Mouse (Mus musculus) forebrain, embryonic 15.5 days (tissue): ENCODE data around the gene Pmis2. TPM values are rescaled to one million over a fixed set of nuclear protein-coding genes. Genes with fewer than 3 reads are reported as not detected.

Experiments used
- ATAC-seq: fragments of 200-750 bp; cut with Nextera tagmentation; replicated peaks from 2 replicates; pipeline ENCODE4 v1.8.0; 2017; ENCODE audit warnings: mild to moderate bottlenecking, moderate TSS enrichment, moderate library complexity
- H3K27ac ChIP-seq: fragments of 300-500 bp; sonication (generic); replicated peaks from 2 replicates; pipeline ENCODE4 v1.5.1; 2015; ENCODE audit warnings: mild to moderate bottlenecking, inconsistent platforms
- H3K27me3 ChIP-seq: fragments of 300-500 bp; sonication (generic); 2 replicates; pipeline ENCODE4 v1.6.1; 2015; ENCODE audit warnings: inconsistent platforms
- H3K36me3 ChIP-seq: fragments of 300-500 bp; sonication (generic); 2 replicates; pipeline ENCODE4 v1.6.1; 2015; ENCODE audit warnings: mild to moderate bottlenecking, inconsistent platforms
- H3K4me1 ChIP-seq: fragments of 300-500 bp; sonication (generic); 2 replicates; pipeline ENCODE4 v1.6.1; 2015; ENCODE audit warnings: inconsistent platforms
- H3K4me2 ChIP-seq: fragments of 300-500 bp; sonication (generic); replicated peaks from 2 replicates; pipeline ENCODE4 v1.6.1; 2015; ENCODE audit warnings: mild to moderate bottlenecking, inconsistent platforms
- H3K4me3 ChIP-seq: fragments of 300-500 bp; sonication (generic); 2 replicates; pipeline ENCODE4 v1.5.1; 2015; ENCODE audit warnings: mild to moderate bottlenecking, inconsistent platforms
- H3K9ac ChIP-seq: fragments of 300-500 bp; sonication (generic); replicated peaks from 2 replicates; pipeline ENCODE4 v1.6.1; 2015; ENCODE audit warnings: mild to moderate bottlenecking, inconsistent platforms
- H3K9me3 ChIP-seq: fragments of 300-500 bp; sonication (generic); 2 replicates; pipeline ENCODE4 v1.6.1; 2016; ENCODE audit warnings: inconsistent platforms
- WGBS: fragments of 180-500 bp; shearing (Covaris S2); methylation state at CpG from one replicate; pipeline ENCODE4 v1.1.7; 2015; ENCODE audit warnings: mixed read lengths; 5-methylcytosine and 5-hydroxymethylcytosine counted together
- polyA plus RNA-seq: library from polyadenylated mRNA; unstranded; fragments of >200 nt; fragmentation: Nextera tagmentation; extraction: Ambion mirVana; gene quantifications from 2 replicates; pipeline ENCODE4 v1.2.1, GENCODE M21; 2015

Gene Pmis2
- polyA plus RNA-seq: not detected in 2 replicates

DNA sequence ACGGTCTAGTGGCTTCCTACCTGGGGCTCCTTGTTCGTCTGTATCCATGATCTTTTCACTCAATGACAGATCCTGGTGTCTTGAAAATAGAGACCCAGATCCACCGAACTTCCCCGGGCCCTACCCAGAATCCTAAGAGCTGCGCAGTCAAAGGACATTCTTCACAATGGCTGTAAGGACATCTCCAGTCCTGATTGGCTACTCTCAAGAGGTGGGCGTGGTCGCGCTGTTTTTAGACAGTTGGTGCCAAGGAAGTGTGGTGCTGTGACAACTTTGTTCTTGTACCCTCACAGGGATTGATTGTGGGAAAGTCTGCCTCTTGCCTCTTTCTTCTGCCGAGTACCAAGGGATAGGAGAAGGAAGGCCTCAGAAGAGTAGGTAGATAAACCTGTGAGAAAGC lies at the start of gene Pmis2:
Pmis2 (minus strand) TSS at position 126 of the 400 bp plus-strand sequence.
- no peaks in the 10 kb centered on the region for H3K9me3 ChIP-seq
- ATAC-seq: no peak
- no peak within 1 kb of the TSS for H3K9ac ChIP-seq
- no peak within 1 kb of the TSS for H3K27ac ChIP-seq
- no peak within 1 kb of the TSS for H3K4me2 ChIP-seq
- H3K27me3 ChIP-seq: peaks cover 12% of the 10 kb centered on the region; the same call in 1 of the 2 replicates
- no peaks in the 10 kb centered on the region for H3K4me1 ChIP-seq
- 82% methylated on average over 9 of the region's 9 CpGs for WGBS
- no peak within 1 kb of the TSS for H3K4me3 ChIP-seq
- no peaks in the 10 kb centered on the region for H3K36me3 ChIP-seq

DNA sequence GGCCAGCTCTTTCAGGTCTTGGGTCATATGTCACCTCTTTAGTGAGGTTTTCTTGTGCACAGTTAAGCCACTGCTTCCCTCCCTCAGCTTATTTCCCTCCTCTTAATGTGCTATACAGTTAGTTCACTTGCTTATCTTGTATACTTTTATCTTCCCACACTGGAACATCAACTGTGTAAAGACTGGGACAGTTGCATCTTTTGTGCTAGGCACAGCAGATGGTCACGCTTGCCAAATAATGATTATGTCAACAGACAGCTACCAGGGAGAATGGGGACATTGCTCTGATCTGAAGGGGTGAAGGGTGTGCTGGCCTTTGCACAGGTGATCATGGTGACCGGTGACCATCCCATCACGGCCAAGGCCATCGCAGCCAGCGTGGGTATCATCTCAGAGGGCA lies 48.3 kb upstream of the Pmis2 start:
- no peak for ATAC-seq
- 97% methylated on average over 5 of the region's 5 CpGs for WGBS
- H3K4me1 ChIP-seq: peaks cover 11% of the 10 kb centered on the region

DNA sequence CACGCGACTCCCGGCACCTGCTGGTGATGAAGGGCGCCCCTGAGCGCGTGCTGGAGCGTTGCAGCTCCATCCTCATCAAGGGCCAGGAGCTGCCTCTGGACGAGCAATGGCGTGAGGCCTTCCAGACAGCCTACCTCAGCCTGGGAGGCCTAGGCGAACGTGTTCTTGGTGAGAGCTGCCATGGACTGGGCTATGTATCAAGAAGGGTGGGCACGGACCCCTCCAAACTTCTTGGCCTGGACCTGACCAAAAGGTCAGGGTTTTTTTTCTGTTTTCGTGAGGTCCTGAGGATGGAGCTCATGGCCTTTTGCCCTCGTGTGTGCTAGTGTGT lies 46.3 kb upstream of the Pmis2 start:
- Histone ChIP-seq H3K36me3 (no peaks in the 10 kb centered on the region), H3K27ac (no peak overlapping the region), H3K9ac (peak overlapping the region; percentile 29; the same call in 1 of the 2 replicates), H3K9me3 (no peaks in the 10 kb centered on the region), H3K4me3 (peak overlapping the region; percentile 34), H3K4me1 (peaks cover 11% of the 10 kb centered on the region), H3K4me2 (peak overlapping the region; percentile 45), H3K27me3 (peaks cover 17% of the 10 kb centered on the region; the same call in 1 of the 2 replicates)
- ATAC-seq: no peak
- WGBS: 6% methylated on average over 14 of the region's 14 CpGs

More for the DNA sequence above, 48.3 kb upstream of the Pmis2 start:
- Histone ChIP-seq H3K4me2 (no peak overlapping the region), H3K36me3 (no peaks in the 10 kb centered on the region), H3K27ac (no peak overlapping the region), H3K4me3 (no peak overlapping the region), H3K9ac (no peak overlapping the region), H3K27me3 (peaks cover 17% of the 10 kb centered on the region; the same call in 1 of the 2 replicates), H3K9me3 (no peaks in the 10 kb centered on the region)

DNA sequence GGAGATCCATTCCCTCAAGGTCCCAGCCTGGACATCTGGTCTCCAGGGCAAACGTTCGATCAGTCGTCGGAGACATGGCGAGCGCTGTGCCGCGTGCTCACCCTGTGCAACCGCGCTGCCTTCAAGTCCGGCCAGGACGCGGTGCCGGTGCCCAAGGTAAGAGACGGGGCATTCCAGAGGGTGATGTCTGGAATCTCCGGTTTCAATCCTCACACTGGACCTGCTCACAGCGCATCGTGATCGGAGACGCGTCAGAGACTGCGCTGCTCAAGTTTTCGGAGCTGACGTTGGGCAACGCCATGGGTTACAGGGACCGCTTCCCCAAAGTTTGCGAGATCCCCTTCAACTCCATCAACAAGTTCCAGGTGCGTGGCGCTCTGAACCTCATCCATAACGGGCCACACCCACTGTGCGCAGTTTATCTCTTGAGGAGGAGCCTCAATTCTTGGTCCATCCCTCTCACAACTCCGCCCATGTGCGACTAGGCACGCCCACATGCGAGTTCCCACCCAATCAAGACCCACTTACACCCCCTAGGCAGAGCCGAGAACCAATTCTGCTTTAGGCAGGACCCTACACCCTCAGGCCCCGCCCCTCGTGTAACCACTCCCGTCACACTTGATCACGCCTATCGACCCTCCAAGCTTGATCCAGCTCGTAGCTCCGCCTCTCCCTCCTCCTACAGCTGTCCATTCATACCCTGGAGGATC lies 45.8 kb upstream of the Pmis2 start:
- ATAC-seq: peak; percentile 93

DNA sequence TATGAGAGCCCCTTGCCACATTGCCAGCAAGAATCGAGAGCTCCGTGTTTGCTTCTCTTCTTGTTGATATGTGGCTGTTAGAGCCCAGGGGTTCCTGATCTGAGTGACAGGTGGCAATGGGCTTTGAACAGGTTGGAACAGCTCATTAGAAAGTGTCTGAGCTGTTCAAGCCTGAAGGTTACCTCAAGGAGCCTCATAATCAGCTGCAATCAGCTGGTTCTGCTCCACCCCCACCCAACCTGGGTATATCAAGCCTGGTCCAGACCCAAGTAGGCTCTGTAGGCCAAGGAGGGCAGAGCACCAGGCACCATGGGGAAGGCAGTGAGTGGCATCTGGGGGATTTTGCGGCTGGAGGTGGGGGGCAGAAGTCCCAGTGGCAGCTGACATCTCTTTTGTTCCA lies 40.5 kb upstream of the Pmis2 start, which contains the start of gene Atp4a:
Atp4a (plus strand) TSS at position 268 of the 400 bp plus-strand sequence.
- Histone ChIP-seq H3K4me2 (no peak within 1 kb of the TSS), H3K9ac (no peak within 1 kb of the TSS), H3K27me3 (peaks cover 10% of the 10 kb centered on the region; the same call in 1 of the 2 replicates), H3K4me1 (peaks cover 2% of the 10 kb centered on the region), H3K36me3 (no peaks in the 10 kb centered on the region), H3K4me3 (no peak within 1 kb of the TSS), H3K27ac (no peak within 1 kb of the TSS), H3K9me3 (no peaks in the 10 kb centered on the region)
- WGBS: 78% methylated on average over 3 of the region's 3 CpGs
- no peak for ATAC-seq

More for the DNA sequence above, 45.8 kb upstream of the Pmis2 start:
- Histone ChIP-seq H3K4me2 (peak overlapping the region; percentile 45), H3K27me3 (peaks cover 17% of the 10 kb centered on the region; the same call in 1 of the 2 replicates), H3K9me3 (no peaks in the 10 kb centered on the region), H3K9ac (peak overlapping the region; percentile 29; the same call in 1 of the 2 replicates), H3K4me1 (peaks cover 11% of the 10 kb centered on the region), H3K36me3 (no peaks in the 10 kb centered on the region), H3K4me3 (peak overlapping the region; percentile 34), H3K27ac (no peak overlapping the region)
- WGBS: 1% methylated on average over 43 of the region's 43 CpGs

DNA sequence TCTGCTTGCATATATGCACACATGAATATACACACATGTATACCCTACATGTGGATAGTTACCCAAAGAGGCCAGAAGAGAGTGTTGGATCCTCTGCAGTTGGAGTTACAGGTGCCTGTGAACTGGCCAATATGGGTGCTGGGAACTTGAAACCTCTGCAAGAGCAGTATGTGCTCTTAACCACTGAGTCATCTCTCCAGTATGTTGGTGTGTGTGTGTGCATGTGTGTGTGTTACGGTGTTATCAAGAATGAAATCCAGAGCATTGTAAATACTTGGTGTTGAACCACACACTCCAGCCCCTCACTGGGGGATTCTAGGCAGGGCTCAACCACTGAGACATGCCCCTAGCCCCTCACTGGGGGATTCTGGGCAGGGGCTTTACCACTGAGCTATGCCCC lies 36.0 kb upstream of the Pmis2 start:
- no peak for ATAC-seq
- H3K4me2 ChIP-seq: no peak overlapping the region
- WGBS: 80% methylated on average over 1 of the region's 1 CpGs
- H3K27ac ChIP-seq: no peak overlapping the region
- H3K27me3 ChIP-seq: no peaks in the 10 kb centered on the region
- no peaks in the 10 kb centered on the region for H3K9me3 ChIP-seq
- no peaks in the 10 kb centered on the region for H3K36me3 ChIP-seq
- H3K9ac ChIP-seq: no peak overlapping the region
- no peaks in the 10 kb centered on the region for H3K4me1 ChIP-seq
- H3K4me3 ChIP-seq: no peak overlapping the region

DNA sequence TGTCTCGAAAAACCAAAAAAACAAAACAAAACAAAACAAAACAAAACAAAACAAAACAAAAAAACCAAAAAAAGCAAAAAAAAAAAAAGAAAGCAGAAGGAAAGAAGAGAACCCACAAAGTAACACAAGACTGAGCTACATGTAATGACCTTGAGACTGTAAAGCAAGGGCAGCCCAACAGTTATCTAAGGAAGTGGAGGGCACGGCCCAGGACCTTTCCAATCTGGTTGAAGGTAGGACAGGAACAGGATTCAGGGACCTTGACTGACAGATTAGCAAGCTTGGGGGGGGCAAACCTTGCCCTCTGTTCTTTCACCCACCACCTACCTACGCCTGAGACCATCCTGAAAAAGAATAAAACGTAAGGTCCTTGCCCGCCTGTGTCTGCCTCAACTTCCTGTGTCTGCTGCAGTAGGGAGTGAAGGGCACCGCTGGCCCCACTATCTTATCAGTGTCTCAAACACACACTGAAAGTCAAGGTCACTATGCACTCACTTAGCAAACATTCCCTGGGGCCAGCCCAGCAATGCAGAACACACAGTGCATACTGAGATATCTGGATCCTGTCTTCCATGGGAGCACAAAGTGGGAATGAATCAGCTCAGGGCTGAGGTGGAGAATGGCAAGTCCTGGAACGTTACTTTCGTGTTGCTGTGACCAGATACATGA lies 34.9 kb upstream of the Pmis2 start:
- H3K4me1 ChIP-seq: no peaks in the 10 kb centered on the region
- no peak for ATAC-seq
- H3K9me3 ChIP-seq: no peaks in the 10 kb centered on the region
- H3K4me3 ChIP-seq: no peak overlapping the region
- no peak overlapping the region for H3K4me2 ChIP-seq
- 81% methylated on average over 8 of the region's 8 CpGs for WGBS
- no peak overlapping the region for H3K9ac ChIP-seq
- no peaks in the 10 kb centered on the region for H3K36me3 ChIP-seq
- no peak overlapping the region for H3K27ac ChIP-seq
- H3K27me3 ChIP-seq: no peaks in the 10 kb centered on the region

DNA sequence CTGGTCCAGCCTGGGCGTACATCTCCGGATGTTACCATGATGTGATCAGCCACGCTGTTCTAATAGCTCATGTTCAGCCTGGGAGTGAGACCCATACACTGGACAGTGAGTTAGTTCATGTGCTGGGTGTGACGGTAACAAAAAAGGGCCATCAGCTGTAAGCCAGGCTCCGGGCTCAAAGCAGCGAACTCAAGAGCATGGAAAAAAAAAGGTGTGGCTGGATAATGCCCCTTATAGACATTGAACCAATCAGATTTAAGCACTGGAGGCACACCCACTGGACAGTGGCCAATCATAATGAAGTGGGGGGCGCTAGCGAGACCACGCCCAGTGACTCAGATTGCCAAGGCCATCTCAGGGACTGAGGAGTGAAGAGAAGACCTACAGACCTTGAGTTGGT lies 27.2 kb upstream of the Pmis2 start, which contains the start of gene 2200002J24Rik:
2200002J24Rik (plus strand) TSS at position 338 of the 400 bp plus-strand sequence.
- Histone ChIP-seq H3K4me2 (no peak within 1 kb of the TSS), H3K27ac (no peak within 1 kb of the TSS), H3K4me1 (no peaks in the 10 kb centered on the region), H3K9ac (no peak within 1 kb of the TSS), H3K9me3 (no peaks in the 10 kb centered on the region), H3K36me3 (no peaks in the 10 kb centered on the region), H3K4me3 (no peak within 1 kb of the TSS), H3K27me3 (no peaks in the 10 kb centered on the region)
- WGBS: 47% methylated on average over 9 of the region's 9 CpGs
- no peak for ATAC-seq

DNA sequence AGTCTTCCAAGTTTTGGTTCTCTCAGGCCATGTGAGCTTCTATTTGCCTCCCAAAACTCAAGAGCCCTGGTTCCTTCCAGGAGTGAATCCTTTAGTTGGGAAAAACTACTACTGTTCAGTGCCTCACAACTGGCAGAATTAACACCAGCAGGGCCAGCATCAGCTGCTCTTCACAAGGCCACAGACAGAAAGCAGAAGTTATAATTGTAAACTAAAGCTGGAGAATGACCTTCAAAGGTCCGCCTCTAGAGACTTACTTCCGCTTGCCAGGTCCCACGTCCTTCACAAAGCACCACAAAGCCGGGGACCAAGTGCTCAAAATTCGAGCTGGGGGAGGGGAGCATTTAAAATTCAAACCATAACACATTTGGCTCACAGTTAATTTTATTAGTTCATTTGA lies 26.7 kb upstream of the Pmis2 start:
- no peaks in the 10 kb centered on the region for H3K4me1 ChIP-seq
- no peak overlapping the region for H3K4me2 ChIP-seq
- 71% methylated on average over 5 of the region's 5 CpGs for WGBS
- no peaks in the 10 kb centered on the region for H3K27me3 ChIP-seq
- no peaks in the 10 kb centered on the region for H3K9me3 ChIP-seq
- ATAC-seq: no peak
- H3K4me3 ChIP-seq: no peak overlapping the region
- no peak overlapping the region for H3K9ac ChIP-seq
- H3K36me3 ChIP-seq: no peaks in the 10 kb centered on the region
- H3K27ac ChIP-seq: no peak overlapping the region

DNA sequence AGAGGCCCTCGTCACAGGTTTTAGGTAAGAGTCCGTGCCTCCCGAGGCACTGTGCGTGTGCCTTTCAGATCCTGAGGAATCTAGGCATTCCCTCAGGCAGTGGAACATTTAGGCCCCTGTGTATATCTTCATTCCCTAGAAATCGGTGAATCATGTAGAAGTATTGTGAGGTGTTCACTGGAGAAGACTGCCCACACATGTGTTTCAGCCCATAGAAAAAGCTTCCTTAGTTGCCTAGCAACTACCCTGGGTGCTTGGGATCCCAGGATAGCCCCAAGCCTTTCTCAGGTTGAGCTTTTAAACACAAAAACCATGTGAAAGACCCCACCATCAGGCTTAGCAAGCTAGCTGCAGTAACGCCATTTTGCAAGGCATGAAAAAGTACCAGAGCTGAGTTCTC lies 16.9 kb upstream of the Pmis2 start:
- Histone ChIP-seq H3K27ac (no peak overlapping the region), H3K27me3 (peaks cover 16% of the 10 kb centered on the region), H3K4me3 (no peak overlapping the region), H3K9me3 (no peaks in the 10 kb centered on the region), H3K4me2 (no peak overlapping the region), H3K4me1 (no peaks in the 10 kb centered on the region), H3K36me3 (no peaks in the 10 kb centered on the region), H3K9ac (no peak overlapping the region)
- WGBS: 78% methylated on average over 6 of the region's 6 CpGs
- no peak for ATAC-seq

DNA sequence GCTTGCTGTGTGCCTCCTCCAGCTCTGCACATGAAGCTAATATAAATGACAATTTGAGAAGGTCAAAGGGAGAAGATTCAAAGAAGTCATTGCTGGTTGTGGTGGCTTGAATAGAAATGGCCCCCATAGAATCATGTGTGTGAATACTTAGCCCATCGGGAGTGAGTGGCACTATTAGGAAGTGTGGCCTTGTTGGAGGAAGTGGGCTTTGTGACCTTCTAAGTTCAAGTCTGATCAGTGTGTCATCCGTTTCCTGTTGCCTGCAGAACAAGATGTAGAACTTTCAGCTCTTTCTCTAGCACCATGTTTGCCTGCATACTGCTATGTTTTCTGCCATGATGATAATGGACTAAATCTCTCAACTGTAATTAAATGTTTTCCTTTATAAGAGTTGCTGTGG lies 12.0 kb upstream of the Pmis2 start:
- no peak overlapping the region for H3K4me3 ChIP-seq
- no peaks in the 10 kb centered on the region for H3K4me1 ChIP-seq
- H3K9ac ChIP-seq: no peak overlapping the region
- H3K4me2 ChIP-seq: no peak overlapping the region
- no peak overlapping the region for H3K27ac ChIP-seq
- 79% methylated on average over 2 of the region's 2 CpGs for WGBS
- no peak for ATAC-seq
- H3K36me3 ChIP-seq: no peaks in the 10 kb centered on the region
- H3K27me3 ChIP-seq: peaks cover 20% of the 10 kb centered on the region
- H3K9me3 ChIP-seq: no peaks in the 10 kb centered on the region

DNA sequence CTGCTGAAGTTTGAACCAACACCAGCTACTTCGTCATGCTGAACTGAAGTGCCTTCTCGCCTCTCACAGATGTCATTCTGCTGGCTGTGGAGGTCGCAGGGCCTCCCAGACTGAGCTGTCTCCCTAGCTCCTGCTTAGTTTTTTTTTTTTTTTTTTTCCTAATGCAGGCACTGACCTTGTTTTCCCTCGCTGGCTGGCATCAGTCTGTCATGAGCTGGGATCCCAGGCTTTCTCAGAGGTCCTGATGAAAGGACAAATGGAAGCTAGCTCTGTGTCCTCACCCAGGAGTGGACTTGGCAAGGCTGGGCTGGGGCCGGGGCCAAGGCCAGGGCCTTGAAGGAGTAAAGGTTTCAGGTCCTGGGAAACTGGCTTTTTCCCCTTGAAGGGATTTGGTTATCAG lies 10.5 kb upstream of the Pmis2 start:
- no peak overlapping the region for H3K4me2 ChIP-seq
- ATAC-seq: no peak
- H3K36me3 ChIP-seq: no peaks in the 10 kb centered on the region
- H3K9me3 ChIP-seq: no peaks in the 10 kb centered on the region
- no peak overlapping the region for H3K9ac ChIP-seq
- no peaks in the 10 kb centered on the region for H3K4me1 ChIP-seq
- no peak overlapping the region for H3K27ac ChIP-seq
- WGBS: 73% methylated on average over 5 of the region's 5 CpGs
- H3K27me3 ChIP-seq: peaks cover 7% of the 10 kb centered on the region
- no peak overlapping the region for H3K4me3 ChIP-seq
